Mouse (Mus musculus) lung, embryonic 16.5 days (tissue): Measurements from ENCODE around the gene Bicral. TPM values are rescaled to one million over a fixed set of nuclear protein-coding genes. Genes with fewer than 3 reads are reported as not detected.

Experiments used
- ATAC-seq: fragments of 200-750 bp; cut with Nextera tagmentation; 2 replicates; pipeline ENCODE4 v1.8.0; 2017; ENCODE audit warnings: low read depth, mild to moderate bottlenecking, moderate library complexity
- H3K27ac ChIP-seq: fragments of 300-500 bp; sonication (generic); 2 replicates; pipeline ENCODE4 v1.5.1; 2014; ENCODE audit warnings: mild to moderate bottlenecking, control low read depth, low read length
- H3K27me3 ChIP-seq: fragments of 300-500 bp; sonication (generic); 2 replicates; pipeline ENCODE4 v1.6.1; 2014; ENCODE audit warnings: low read depth, low read length, mixed read lengths; ENCODE audit not compliant: control insufficient read depth, insufficient read depth
- H3K36me3 ChIP-seq: fragments of 300-500 bp; sonication (generic); 2 replicates; pipeline ENCODE4 v1.6.1; 2014; ENCODE audit warnings: low read length; ENCODE audit not compliant: control insufficient read depth, insufficient read depth
- H3K4me1 ChIP-seq: fragments of 300-500 bp; sonication (generic); replicated peaks from 2 replicates; pipeline ENCODE4 v1.6.1; 2014; ENCODE audit warnings: low read length, mixed read lengths; ENCODE audit not compliant: control insufficient read depth, insufficient read depth
- H3K4me2 ChIP-seq: fragments of 300-500 bp; sonication (generic); 2 replicates; pipeline ENCODE4 v1.6.1; 2014; ENCODE audit warnings: low read depth, low read length, control low read depth
- H3K4me3 ChIP-seq: fragments of 300-500 bp; sonication (generic); 2 replicates; pipeline ENCODE4 v1.5.1; 2014; ENCODE audit warnings: mild to moderate bottlenecking, low read length, control low read depth
- H3K9ac ChIP-seq: fragments of 300-500 bp; sonication (generic); 2 replicates; pipeline ENCODE4 v1.6.1; 2014; ENCODE audit warnings: low read length, control low read depth
- H3K9me3 ChIP-seq: fragments of 300-500 bp; sonication (generic); 2 replicates; pipeline ENCODE4 v1.6.1; 2016; ENCODE audit warnings: low read length; ENCODE audit not compliant: control insufficient read depth
- WGBS: fragments of 180-500 bp; shearing (Covaris S2); extraction: QIAGEN DNeasy Blood & Tissue Kit; methylation state at CpG from one replicate; pipeline ENCODE4 v1.1.7; 2014; 5-methylcytosine and 5-hydroxymethylcytosine counted together
- polyA plus RNA-seq: library from polyadenylated mRNA; unstranded; fragments of >200 nt; fragmentation: Nextera tagmentation; extraction: Ambion mirVana; gene quantifications from 2 replicates; pipeline ENCODE4 v1.2.1, GENCODE M21; 2015

Bicral gene
- 3.3 and 4.4 TPM in 2 replicates for polyA plus RNA-seq

GRCm38 (mm10) chr17:46857903-46858748 is at the start of gene Bicral:
TSS of gene Bicral (minus strand) at chr17:46858482.
- peak within 1 kb of the TSS; percentile 99 for H3K27ac ChIP-seq
- no peaks in the 10 kb centered on the region for H3K27me3 ChIP-seq
- ATAC-seq: peak; percentile 70
- peak within 1 kb of the TSS; percentile 77 for H3K4me3 ChIP-seq
- no peaks in the 10 kb centered on the region for H3K36me3 ChIP-seq
- peak within 1 kb of the TSS; percentile 82 for H3K4me2 ChIP-seq
- WGBS: 0% methylated on average over 48 of the region's 65 CpGs
- peaks cover 27% of the 10 kb centered on the region for H3K4me1 ChIP-seq
- H3K9me3 ChIP-seq: no peaks in the 10 kb centered on the region
- H3K9ac ChIP-seq: peak within 1 kb of the TSS; percentile 100

- Histone ChIP-seq H3K4me1 (no peaks in the 10 kb centered on the region), H3K27ac (no peak overlapping the region), H3K4me2 (no peak overlapping the region), H3K9ac (peak overlapping the region; percentile 6; the same call in 1 of the 2 replicates), H3K9me3 (no peaks in the 10 kb centered on the region), H3K27me3 (no peaks in the 10 kb centered on the region), H3K36me3 (no peaks in the 10 kb centered on the region), H3K4me3 (no peak overlapping the region)
- peak; percentile 77; the same call in 1 of the 2 replicates for ATAC-seq
- 17% methylated on average over 19 of the region's 19 CpGs for WGBS
Observed at GRCm38 (mm10) chr17:46903876-46904490, 45.7 kb upstream of the Bicral start.

- Histone ChIP-seq H3K4me2 (no peak overlapping the region), H3K9ac (no peak overlapping the region), H3K4me1 (peaks cover 6% of the 10 kb centered on the region), H3K36me3 (no peaks in the 10 kb centered on the region), H3K27ac (no peak overlapping the region), H3K9me3 (no peaks in the 10 kb centered on the region), H3K27me3 (no peaks in the 10 kb centered on the region), H3K4me3 (no peak overlapping the region)
- no peak for ATAC-seq
- WGBS: 49% methylated on average over 2 of the region's 2 CpGs
Observed at GRCm38 (mm10) chr17:46900941-46901340, 42.7 kb upstream of the Bicral start.

- peaks cover 6% of the 10 kb centered on the region for H3K36me3 ChIP-seq
- peaks cover 13% of the 10 kb centered on the region for H3K4me1 ChIP-seq
- H3K27ac ChIP-seq: 0 out of 2 replicates have a peak overlapping the region, but pooled peaks have one; percentile 23
- no peak overlapping the region for H3K9ac ChIP-seq
- no peaks in the 10 kb centered on the region for H3K27me3 ChIP-seq
- 31% methylated on average over 13 of the region's 13 CpGs for WGBS
- H3K4me3 ChIP-seq: no peak overlapping the region
- H3K9me3 ChIP-seq: no peaks in the 10 kb centered on the region
- no peak overlapping the region for H3K4me2 ChIP-seq
- ATAC-seq: peak; percentile 88
Observed at GRCm38 (mm10) chr17:46897221-46897950, 39.1 kb upstream of the Bicral start.

GRCm38 (mm10) chr17:46895426-46895825 is 37.1 kb upstream of the Bicral start:
- Histone ChIP-seq H3K4me2 (no peak overlapping the region), H3K9me3 (no peaks in the 10 kb centered on the region), H3K9ac (no peak overlapping the region), H3K27me3 (no peaks in the 10 kb centered on the region), H3K4me3 (no peak overlapping the region), H3K36me3 (peaks cover 6% of the 10 kb centered on the region), H3K4me1 (peaks cover 24% of the 10 kb centered on the region), H3K27ac (no peak overlapping the region)
- no peak for ATAC-seq
- WGBS: 82% methylated on average over 9 of the region's 9 CpGs

- Histone ChIP-seq H3K36me3 (peaks cover 6% of the 10 kb centered on the region), H3K27me3 (no peaks in the 10 kb centered on the region), H3K9ac (peak overlapping the region; percentile 89), H3K4me3 (peak overlapping the region; percentile 86), H3K4me1 (peaks cover 23% of the 10 kb centered on the region), H3K4me2 (peak overlapping the region; percentile 91), H3K9me3 (no peaks in the 10 kb centered on the region), H3K27ac (peak overlapping the region; percentile 79)
- WGBS: 1% methylated on average over 64 of the region's 64 CpGs
- ATAC-seq: peak; percentile 20
Observed at GRCm38 (mm10) chr17:46890843-46891594, 32.7 kb upstream of the Bicral start.

- no peaks in the 10 kb centered on the region for H3K27me3 ChIP-seq
- H3K9me3 ChIP-seq: no peaks in the 10 kb centered on the region
- peak within 1 kb of the TSS; percentile 91 for H3K4me2 ChIP-seq
- peak within 1 kb of the TSS; percentile 96 for H3K27ac ChIP-seq
- H3K4me1 ChIP-seq: peaks cover 28% of the 10 kb centered on the region
- H3K36me3 ChIP-seq: peaks cover 6% of the 10 kb centered on the region
- ATAC-seq: peak; percentile 95
- H3K4me3 ChIP-seq: peak within 1 kb of the TSS; percentile 86
- WGBS: under 1% methylated on average over 38 of the region's 40 CpGs
- peak within 1 kb of the TSS; percentile 89 for H3K9ac ChIP-seq
Observed at GRCm38 (mm10) chr17:46890116-46890815, 32.0 kb upstream of the Bicral start, which contains the start of gene Tbcc. TSS of gene Tbcc (plus strand) at chr17:46890684.

- Histone ChIP-seq H3K4me2 (peak overlapping the region; percentile 81), H3K4me3 (peak overlapping the region; percentile 77), H3K36me3 (peaks cover 6% of the 10 kb centered on the region), H3K9ac (peak overlapping the region; percentile 75), H3K4me1 (peaks cover 28% of the 10 kb centered on the region), H3K27me3 (no peaks in the 10 kb centered on the region), H3K27ac (peak overlapping the region; percentile 96), H3K9me3 (no peaks in the 10 kb centered on the region)
- peak; percentile 49 for ATAC-seq
- under 1% methylated on average over 44 of the region's 44 CpGs for WGBS
Observed at GRCm38 (mm10) chr17:46889450-46890084, 31.3 kb upstream of the Bicral start.
